Mouse (Mus musculus) kidney, postnatal 0 days (tissue): ENCODE results near the gene Clstn3. TPM values are rescaled to one million over a fixed set of nuclear protein-coding genes. Genes with fewer than 3 reads are reported as not detected.
"Not testable (repeated sequence)": the region's sequence is repeated elsewhere in the genome, so short reads cannot be mapped to it uniquely, and the experiment has no call there.

ENCODE experiments used
- ATAC-seq: fragments of 200-750 bp; cut with Nextera tagmentation; replicated peaks from 2 replicates; pipeline ENCODE4 v1.8.0; 2017; ENCODE audit warnings: low read depth, moderate number of reproducible peaks, moderate TSS enrichment, moderate library complexity; ENCODE audit not compliant: low FRiP score
- DNase-seq: peaks from one replicate; pipeline ENCODE4 v3.0.0-alpha.2; 2016; ENCODE audit warnings: low spot score
- H3K27ac ChIP-seq: fragments of 300-500 bp; sonication (generic); 2 replicates; pipeline ENCODE4 v1.5.1; 2014; ENCODE audit warnings: mild to moderate bottlenecking
- H3K27me3 ChIP-seq: fragments of 300-500 bp; sonication (generic); 2 replicates; pipeline ENCODE4 v1.6.1; 2014; ENCODE audit warnings: low read length, mixed read lengths; ENCODE audit not compliant: insufficient read depth
- H3K36me3 ChIP-seq: fragments of 300-500 bp; sonication (generic); 2 replicates; pipeline ENCODE4 v1.6.1; 2014; ENCODE audit warnings: low read length, mixed read lengths; ENCODE audit not compliant: insufficient read depth
- H3K4me1 ChIP-seq: fragments of 300-500 bp; sonication (generic); replicated peaks from 2 replicates; pipeline ENCODE4 v1.6.1; 2014; ENCODE audit warnings: antibody characterized with exemption, low read length, mixed read lengths; ENCODE audit not compliant: insufficient read depth
- H3K4me2 ChIP-seq: fragments of 300-500 bp; sonication (generic); 2 replicates; pipeline ENCODE4 v1.6.1; 2014; ENCODE audit warnings: mild to moderate bottlenecking, low read length, moderate library complexity, mixed read lengths
- H3K4me3 ChIP-seq: fragments of 300-500 bp; sonication (generic); replicated peaks from 2 replicates; pipeline ENCODE4 v1.5.1; 2014; ENCODE audit warnings: low read depth, low read length
- H3K9ac ChIP-seq: fragments of 300-500 bp; sonication (generic); 2 replicates; pipeline ENCODE4 v1.6.1; 2014; ENCODE audit warnings: low read depth, low read length
- H3K9me3 ChIP-seq: fragments of 300-500 bp; sonication (generic); replicated peaks from 2 replicates; pipeline ENCODE4 v1.6.1; 2016; ENCODE audit warnings: low read length, inconsistent platforms, mixed read lengths
- CTCF ChIP-seq: IDR thresholded peaks from 2 replicates; pipeline ENCODE4 v1.5.1; 2016; ENCODE audit warnings: antibody characterized with exemption, low read depth, mild to moderate bottlenecking, moderate library complexity
- WGBS: fragments of 180-500 bp; shearing (Covaris S2); extraction: QIAGEN DNeasy Blood & Tissue Kit; methylation state at CpG from one replicate; pipeline ENCODE4 v1.1.7; 2014; 5-methylcytosine and 5-hydroxymethylcytosine counted together
- polyA plus RNA-seq: library from polyadenylated mRNA; unstranded; fragments of >200 nt; fragmentation: Nextera tagmentation; extraction: Ambion mirVana; gene quantifications from 2 replicates; pipeline ENCODE4 v1.2.1, GENCODE M21; 2015

Gene Clstn3
- polyA plus RNA-seq, 1 experiment from 2014 or later: 2.5 TPM

- H3K9ac ChIP-seq: no peak overlapping the region
- no peak overlapping the region for H3K4me2 ChIP-seq
- no peak for DNase-seq
- H3K4me1 ChIP-seq: no peaks in the 10 kb centered on the region
- no peaks in the 10 kb centered on the region for H3K27me3 ChIP-seq
- no peaks in the 10 kb centered on the region for H3K36me3 ChIP-seq
- H3K4me3 ChIP-seq: no peak overlapping the region
- WGBS: 65% methylated on average over 8 of the region's 8 CpGs
- no peak for ATAC-seq
- H3K27ac ChIP-seq: no peak overlapping the region
- H3K9me3 ChIP-seq: no peaks in the 10 kb centered on the region
- TF ChIP-seq CTCF: no peak
Observed at GRCm38 (mm10) chr6:124430784-124431495, 33.7 kb downstream of the Clstn3 start.

DNA sequence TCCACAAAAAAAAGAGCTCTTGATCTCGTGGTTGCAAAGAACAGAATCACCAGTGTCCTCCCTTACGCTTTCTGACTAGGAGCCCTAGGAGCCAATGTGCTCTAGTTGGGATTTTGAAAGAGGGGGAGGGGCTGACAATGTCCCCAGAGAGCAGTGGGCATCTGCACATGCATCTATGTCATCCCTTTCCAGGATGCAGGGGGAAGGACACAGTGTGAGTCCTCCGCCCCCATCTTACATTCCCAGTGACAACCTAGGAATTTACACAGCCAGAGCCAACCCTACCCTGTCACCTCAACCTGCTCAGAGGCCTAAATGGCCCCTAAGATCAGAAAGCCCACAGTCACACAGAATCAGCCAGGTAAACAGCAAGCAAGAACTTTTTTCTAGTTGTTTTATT, 34.2 kb downstream of the Clstn3 start:
- ATAC-seq (no peak), DNase-seq (no peak)
- WGBS: 80% methylated on average over 3 of the region's 3 CpGs
- Histone ChIP-seq H3K27me3 (no peaks in the 10 kb centered on the region), H3K4me3 (no peak overlapping the region), H3K9ac (no peak overlapping the region), H3K9me3 (no peaks in the 10 kb centered on the region), H3K36me3 (no peaks in the 10 kb centered on the region), H3K4me2 (no peak overlapping the region), H3K27ac (no peak overlapping the region), H3K4me1 (no peaks in the 10 kb centered on the region)
- no peak for TF ChIP-seq CTCF

GRCm38 (mm10) chr6:124427791-124428576, 36.6 kb downstream of the Clstn3 start:
- ATAC-seq (no peak), DNase-seq (peak; percentile 35)

DNA sequence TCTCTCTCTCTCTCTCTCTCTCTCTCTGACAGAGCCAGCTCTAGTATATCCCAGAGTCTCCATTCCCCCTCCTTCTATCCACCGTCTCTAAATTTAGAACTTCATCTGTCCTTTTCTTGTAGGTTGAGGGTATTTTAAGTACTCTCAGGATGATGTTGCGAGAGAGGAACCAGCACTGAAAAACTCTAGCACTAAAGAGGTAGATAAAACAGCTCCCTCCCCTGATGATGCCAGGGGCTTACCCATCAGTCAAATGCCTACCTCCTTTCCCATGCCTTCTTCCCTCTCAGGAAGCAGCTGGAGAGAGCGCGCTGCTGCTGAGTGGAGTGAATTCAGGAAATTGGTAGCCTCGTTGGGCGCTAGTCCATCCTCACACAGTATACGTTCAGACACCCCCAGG, 37.3 kb downstream of the Clstn3 start:
- H3K4me2 ChIP-seq: no peak overlapping the region
- no peak overlapping the region for H3K9ac ChIP-seq
- H3K36me3 ChIP-seq: no peaks in the 10 kb centered on the region
- H3K27me3 ChIP-seq: no peaks in the 10 kb centered on the region
- no peak for TF ChIP-seq CTCF
- no peaks in the 10 kb centered on the region for H3K9me3 ChIP-seq
- no peak overlapping the region for H3K27ac ChIP-seq
- no peak overlapping the region for H3K4me3 ChIP-seq
- ATAC-seq: no peak
- no peaks in the 10 kb centered on the region for H3K4me1 ChIP-seq
- 77% methylated on average over 7 of the region's 7 CpGs for WGBS
- no peak for DNase-seq

More at GRCm38 (mm10) chr6:124427791-124428576, 36.6 kb downstream of the Clstn3 start:
- H3K4me1 ChIP-seq: no peaks in the 10 kb centered on the region
- H3K27ac ChIP-seq: no peak overlapping the region
- H3K36me3 ChIP-seq: no peaks in the 10 kb centered on the region
- H3K9ac ChIP-seq: no peak overlapping the region
- TF ChIP-seq CTCF: no peak
- WGBS: 41% methylated on average over 6 of the region's 6 CpGs
- no peaks in the 10 kb centered on the region for H3K9me3 ChIP-seq
- no peak overlapping the region for H3K4me2 ChIP-seq
- no peaks in the 10 kb centered on the region for H3K27me3 ChIP-seq
- no peak overlapping the region for H3K4me3 ChIP-seq

GRCm38 (mm10) chr6:124426604-124427003, 38.0 kb downstream of the Clstn3 start:
- no peaks in the 10 kb centered on the region for H3K4me1 ChIP-seq
- 69% methylated on average over 3 of the region's 3 CpGs for WGBS

GRCm38 (mm10) chr6:124425523-124425922, 39.1 kb downstream of the Clstn3 start:
- no peak for DNase-seq
- no peak for ATAC-seq
- 76% methylated on average over 6 of the region's 6 CpGs for WGBS
- Histone ChIP-seq H3K27ac (no peak overlapping the region), H3K27me3 (no peaks in the 10 kb centered on the region), H3K4me1 (no peaks in the 10 kb centered on the region), H3K9me3 (no peaks in the 10 kb centered on the region), H3K9ac (no peak overlapping the region), H3K4me3 (no peak overlapping the region), H3K4me2 (no peak overlapping the region), H3K36me3 (no peaks in the 10 kb centered on the region)
- TF ChIP-seq CTCF: no peak

More at GRCm38 (mm10) chr6:124426604-124427003, 38.0 kb downstream of the Clstn3 start:
- H3K27me3 ChIP-seq: no peaks in the 10 kb centered on the region
- H3K4me3 ChIP-seq: no peak overlapping the region
- H3K9ac ChIP-seq: no peak overlapping the region
- no peaks in the 10 kb centered on the region for H3K36me3 ChIP-seq
- TF ChIP-seq CTCF: no peak
- no peak for ATAC-seq
- H3K4me2 ChIP-seq: no peak overlapping the region
- no peaks in the 10 kb centered on the region for H3K9me3 ChIP-seq
- no peak for DNase-seq
- H3K27ac ChIP-seq: no peak overlapping the region

GRCm38 (mm10) chr6:124425042-124425441, 39.6 kb downstream of the Clstn3 start:
- H3K4me2 ChIP-seq, H3K36me3 ChIP-seq, H3K27ac ChIP-seq, H3K9ac ChIP-seq, ATAC-seq, H3K9me3 ChIP-seq, H3K27me3 ChIP-seq, H3K4me1 ChIP-seq, DNase-seq, H3K4me3 ChIP-seq: not testable (repeated sequence)
- WGBS: 67% methylated on average over 7 of the region's 7 CpGs
